Mouse (Mus musculus): Measurements from ENCODE around the gene Spem2. TPM values are rescaled to one million over a fixed set of nuclear protein-coding genes. Genes with fewer than 3 reads are reported as not detected.

Spem2 gene
- polyA plus RNA-seq, 1 experiment = not detected

- WGBS = 5% methylated on average over 50 of the region's 52 CpGs
- no peak for DNase-seq (ENCODE audit: low read depth, low spot score)
Measured at GRCm38 (mm10) chr11:69836703-69837576, 18.7 kb upstream of the Spem2 start.

DNA sequence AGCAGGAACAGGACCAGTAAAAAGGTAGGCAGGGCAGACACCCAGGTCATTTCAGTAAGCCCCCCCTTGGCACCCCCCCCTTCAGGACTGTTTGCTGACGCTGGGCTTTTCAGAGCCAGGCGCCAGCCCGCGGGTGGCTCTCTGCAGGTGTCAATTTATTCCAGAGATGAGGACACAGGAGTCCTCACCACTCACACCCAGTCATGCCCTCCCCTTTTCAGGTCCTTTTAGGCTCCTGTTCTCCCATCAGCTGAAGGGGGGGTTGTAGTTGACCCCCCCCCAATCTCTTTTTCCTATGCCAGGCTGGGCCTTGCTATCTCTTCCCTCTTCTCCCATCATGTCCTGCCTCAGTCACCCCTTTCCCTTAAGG lies 17.7 kb upstream of the Spem2 start:
- no peak for DNase-seq (ENCODE audit: low read depth, low spot score)
- 22% methylated on average over 4 of the region's 4 CpGs for WGBS

- 74% methylated on average over 9 of the region's 9 CpGs for WGBS
- DNase-seq (ENCODE audit: low read depth, low spot score) = no peak
Measured at GRCm38 (mm10) chr11:69835326-69835965, 17.2 kb upstream of the Spem2 start.

- no peak for DNase-seq (ENCODE audit: low read depth, low spot score)
- WGBS = 19% methylated on average over 46 of the region's 48 CpGs
Measured at GRCm38 (mm10) chr11:69834001-69834549, 15.8 kb upstream of the Spem2 start.

DNA sequence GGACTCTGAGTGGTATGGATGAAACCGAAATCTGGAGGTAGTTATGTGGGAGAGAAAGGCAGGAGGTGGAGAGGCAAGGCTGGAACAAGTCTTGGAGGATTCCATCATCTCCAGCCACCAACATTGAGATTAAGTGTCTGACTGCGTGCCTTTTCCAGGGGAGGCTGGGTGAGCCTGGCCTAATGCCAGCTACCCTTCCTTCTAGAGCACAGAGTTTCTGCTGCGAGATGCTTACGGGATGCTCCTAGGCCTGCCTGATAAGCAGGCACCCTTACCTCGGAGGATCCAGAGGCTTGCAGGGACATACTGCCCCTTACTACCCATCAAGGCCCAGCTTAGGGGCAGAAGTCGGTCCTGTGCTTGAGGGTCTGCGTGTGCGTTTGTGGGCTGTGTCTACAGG lies 15.3 kb upstream of the Spem2 start:
- no peak for DNase-seq (ENCODE audit: low read depth, low spot score)
- WGBS = 70% methylated on average over 8 of the region's 8 CpGs

DNA sequence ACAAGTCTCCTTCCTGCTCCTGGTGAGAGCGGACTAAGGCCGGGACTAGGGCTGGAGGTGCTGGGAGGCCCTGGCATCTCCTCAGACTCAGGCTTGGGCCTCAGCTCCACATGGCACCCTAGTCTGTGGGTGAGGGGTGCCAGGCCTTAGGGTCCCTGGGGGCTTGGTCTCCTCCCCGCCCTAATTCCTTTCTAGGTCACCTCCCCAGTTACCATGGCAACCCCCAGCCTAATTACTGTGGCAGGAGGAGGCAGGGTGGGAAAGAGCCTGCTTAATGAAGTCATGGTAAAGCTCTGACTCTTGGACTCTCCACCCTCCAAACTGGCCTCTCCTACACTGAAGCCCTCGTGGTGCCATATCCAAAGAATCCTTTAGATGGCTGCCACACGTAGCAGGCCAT lies 10.6 kb upstream of the Spem2 start:
- no peak for DNase-seq (ENCODE audit: low read depth, low spot score)
- 77% methylated on average over 5 of the region's 5 CpGs for WGBS

DNA sequence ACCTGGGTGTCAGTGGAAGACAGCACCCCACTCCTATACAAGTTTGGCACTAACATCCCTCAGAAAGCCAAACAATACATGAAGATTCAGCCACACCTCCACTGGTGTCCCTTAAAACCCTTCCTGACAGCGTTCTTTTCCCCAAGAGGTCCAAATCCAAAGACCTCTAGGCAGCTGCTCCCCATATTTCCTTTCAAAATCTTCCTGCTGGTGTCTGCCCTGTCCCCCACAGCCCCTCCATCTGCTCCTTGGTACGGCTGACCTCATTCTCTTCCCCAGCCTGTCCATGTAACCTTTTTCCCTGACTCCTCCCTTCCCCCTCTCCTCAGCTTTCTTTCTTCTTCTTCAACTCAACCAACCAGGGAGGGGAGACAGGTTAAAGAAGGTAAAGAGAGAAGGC lies 5.2 kb upstream of the Spem2 start:
- no peak for DNase-seq (ENCODE audit: low read depth, low spot score)
- 63% methylated on average over 2 of the region's 2 CpGs for WGBS

DNA sequence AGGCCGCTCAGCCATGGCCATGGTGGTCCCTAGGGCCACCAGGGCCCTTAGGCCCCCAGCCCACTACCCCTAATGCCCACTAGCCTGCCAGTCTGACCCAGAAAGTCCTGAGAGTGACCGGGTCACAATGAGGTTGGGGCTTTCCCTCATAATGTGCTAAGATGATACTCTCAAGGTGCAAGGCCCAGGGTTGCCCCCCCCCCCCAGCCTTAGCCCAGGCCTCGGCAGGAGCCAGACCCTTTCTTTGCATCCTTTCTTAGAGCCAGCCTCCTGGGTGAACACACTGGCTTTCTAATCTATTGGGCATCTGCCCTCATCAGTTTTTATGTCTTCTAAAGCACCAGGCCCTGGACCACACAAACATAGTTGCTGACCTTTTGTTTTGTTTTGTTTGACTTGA lies 3.8 kb upstream of the Spem2 start, which contains the start of gene Spem1:
Gene Spem1, minus strand, starts transcription at position 101 of the 400 bp plus-strand sequence.
- WGBS = 82% methylated on average over 3 of the region's 3 CpGs
- DNase-seq (ENCODE audit: low read depth, low spot score) = no peak

DNA sequence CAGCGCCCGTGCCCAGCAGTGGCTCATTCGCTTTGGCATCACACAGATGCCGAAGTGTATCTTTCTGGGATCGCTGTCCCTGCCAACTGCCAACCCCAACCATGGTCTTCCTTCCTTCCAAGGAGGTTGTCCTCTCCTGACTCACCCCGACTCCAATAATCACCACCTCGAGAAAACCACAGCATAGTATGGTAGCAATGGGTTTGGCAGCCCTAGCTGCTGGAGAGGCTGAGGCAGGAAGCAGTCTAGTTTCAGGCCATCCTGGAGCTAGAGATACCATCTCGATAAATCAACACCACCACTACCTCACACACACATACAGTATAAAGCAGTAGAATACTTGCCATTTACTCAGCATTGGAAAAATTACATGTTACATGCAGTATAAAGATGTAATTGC lies 606 bp upstream of the Spem2 start:
- DNase-seq (ENCODE audit: low read depth, low spot score) = no peak
- WGBS = 88% methylated on average over 8 of the region's 8 CpGs

GRCm38 (mm10) chr11:69816520-69816919 lies 1.7 kb downstream of the Spem2 start:
- WGBS = 37% methylated on average over 12 of the region's 12 CpGs
- no peak for DNase-seq (ENCODE audit: low read depth, low spot score)

DNA sequence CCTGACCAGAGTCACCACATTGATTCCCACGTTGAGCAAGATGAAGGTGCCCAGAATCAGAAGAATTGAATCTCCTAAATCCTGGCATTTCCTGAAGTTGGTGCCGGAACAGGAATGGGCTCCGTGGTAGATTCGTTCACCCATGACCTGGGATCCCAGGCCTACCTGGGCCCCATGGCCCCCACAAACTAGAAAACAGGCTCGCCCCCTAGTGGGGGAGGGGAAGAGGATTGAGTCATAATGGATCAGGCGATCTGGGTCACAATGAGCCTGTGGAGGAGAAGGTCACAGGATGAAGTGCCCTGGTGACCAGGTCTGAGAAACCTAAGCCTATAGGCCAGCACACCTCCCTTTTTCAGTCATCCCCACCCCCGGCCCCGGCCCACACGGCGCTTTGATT lies 3.1 kb downstream of the Spem2 start, which contains the start of gene Gm39566:
Gene Gm39566, minus strand, starts transcription at position 144 of the 400 bp plus-strand sequence.
- 78% methylated on average over 10 of the region's 10 CpGs for WGBS

GRCm38 (mm10) chr11:69810280-69810679 lies 8.0 kb downstream of the Spem2 start:
- no peak for DNase-seq (ENCODE audit: low read depth, low spot score)

More for the DNA sequence above, 3.1 kb downstream of the Spem2 start, which contains the start of gene Gm39566:
- DNase-seq (ENCODE audit: low read depth, low spot score) = no peak

GRCm38 (mm10) chr11:69807641-69808040 lies 10.6 kb downstream of the Spem2 start:
- DNase-seq (ENCODE audit: low read depth, low spot score) = no peak
- 74% methylated on average over 2 of the region's 2 CpGs for WGBS

DNA sequence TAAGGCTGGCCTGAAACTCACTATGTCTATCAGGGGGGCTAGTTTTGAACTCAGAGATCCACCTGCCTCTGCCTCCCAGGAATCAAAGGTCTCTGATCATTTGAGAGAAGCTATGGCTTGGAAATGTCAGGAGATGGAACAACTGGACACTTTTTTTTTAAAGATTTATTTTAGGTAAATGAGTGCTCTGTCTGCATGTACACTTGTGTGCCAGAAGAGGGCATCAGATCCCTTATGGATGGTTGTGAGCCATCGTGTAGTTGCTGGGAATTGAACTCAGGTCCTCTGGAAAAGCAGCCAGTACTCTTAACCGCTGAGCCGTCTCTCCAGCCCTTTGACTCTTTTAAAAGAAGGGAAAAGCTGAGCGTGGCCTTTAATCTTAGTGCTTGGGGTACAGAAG lies 11.9 kb downstream of the Spem2 start:
- WGBS = 92% methylated on average over 4 of the region's 4 CpGs
- DNase-seq (ENCODE audit: low read depth, low spot score) = no peak

DNA sequence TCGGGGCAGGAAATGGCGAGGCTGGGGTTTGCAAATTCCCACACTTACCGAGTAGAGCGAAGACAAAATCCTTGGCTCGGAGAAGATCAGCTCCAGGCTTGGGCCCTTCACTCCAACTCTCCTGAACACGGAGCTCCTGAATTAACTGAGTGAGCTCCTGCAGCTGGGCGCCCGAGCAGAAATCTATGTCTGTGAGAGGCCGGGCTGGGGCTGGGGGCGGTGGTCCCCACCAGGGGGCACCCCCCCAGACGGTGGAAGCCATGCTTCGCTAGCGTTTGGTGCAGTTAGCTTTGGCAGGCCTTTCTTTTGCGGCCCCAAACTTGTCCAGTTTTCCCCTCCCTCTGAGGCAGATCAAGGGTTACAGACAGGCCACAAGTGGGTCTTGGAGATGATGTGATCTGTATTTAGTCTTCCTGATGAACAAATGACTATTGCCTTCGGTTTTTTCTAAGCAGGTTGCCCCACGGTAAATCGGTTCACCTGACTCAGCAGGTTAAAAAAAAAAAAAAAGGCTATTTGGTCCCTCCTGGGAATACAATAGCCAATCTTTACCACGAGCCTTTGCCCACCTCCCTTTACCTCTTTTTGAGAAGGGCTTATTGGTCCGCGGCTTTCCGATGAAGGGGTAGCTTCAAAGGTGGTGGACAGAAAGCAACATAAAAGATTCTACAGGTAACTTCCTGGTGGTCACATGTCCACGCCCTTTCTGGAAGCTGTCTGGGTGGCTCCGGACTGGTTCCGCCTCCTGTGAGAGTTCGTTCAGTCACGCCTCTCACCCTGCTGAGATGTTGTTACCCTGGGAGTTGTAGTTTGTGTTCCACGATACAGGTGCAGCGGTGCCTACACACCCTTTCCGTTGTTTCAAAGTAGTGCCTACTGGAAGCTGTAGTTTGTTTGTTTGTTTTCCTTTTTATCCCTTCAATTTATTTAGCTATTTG lies 13.0 kb downstream of the Spem2 start, which contains the start of gene Tmem102:
Gene Tmem102, minus strand, starts transcription at position 653 of the 938 bp plus-strand sequence.
- no peak for DNase-seq (ENCODE audit: low read depth, low spot score)
- 20% methylated on average over 29 of the region's 29 CpGs for WGBS

DNA sequence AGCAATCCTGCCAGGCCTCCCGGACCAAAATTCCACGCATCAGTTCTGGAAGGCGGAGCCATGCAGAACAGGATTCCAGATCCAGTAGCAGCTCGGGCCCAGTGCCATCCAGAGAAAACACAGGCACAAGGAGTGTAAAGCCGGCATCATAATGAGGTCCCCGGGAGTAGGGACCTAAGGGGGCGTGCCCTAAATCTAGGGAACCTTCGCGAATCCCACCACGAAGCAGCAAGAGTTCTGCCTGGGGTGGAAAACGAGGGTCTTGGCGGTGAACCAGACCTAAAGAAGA lies 13.7 kb downstream of the Spem2 start:
- 16% methylated on average over 12 of the region's 12 CpGs for WGBS
- DNase-seq (ENCODE audit: low read depth, low spot score) = no peak

GRCm38 (mm10) chr11:69803786-69804651 lies 14.2 kb downstream of the Spem2 start:
- DNase-seq (ENCODE audit: low read depth, low spot score) = no peak
- WGBS = 1% methylated on average over 60 of the region's 60 CpGs

GRCm38 (mm10) chr11:69803328-69803727 lies 14.9 kb downstream of the Spem2 start:
- WGBS = 3% methylated on average over 12 of the region's 12 CpGs

DNA sequence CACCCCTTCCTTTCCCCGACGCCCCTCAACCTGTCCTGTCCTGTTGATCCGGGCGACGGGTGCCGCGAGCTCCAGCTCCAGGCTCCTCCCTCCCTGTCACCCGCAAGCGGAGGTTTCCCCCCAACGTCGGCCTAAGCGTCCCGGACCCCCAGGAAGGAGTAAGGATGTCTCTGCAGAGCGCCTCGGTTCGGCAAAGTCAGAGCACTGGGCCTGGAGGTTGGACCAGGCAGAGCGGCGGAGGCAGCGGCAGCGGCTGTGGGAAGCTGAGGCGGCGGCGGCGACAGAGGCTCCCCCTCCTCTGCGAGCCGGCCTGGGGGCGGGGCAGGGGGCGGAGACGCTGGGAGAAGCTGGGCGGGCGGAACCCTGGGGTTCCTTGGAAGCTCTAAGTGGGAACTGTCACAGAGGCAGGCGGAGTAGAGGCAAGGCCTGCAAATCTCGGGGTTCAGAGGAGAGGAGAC lies 15.6 kb downstream of the Spem2 start:
- 1% methylated on average over 33 of the region's 33 CpGs for whole genome bisulfite sequencing
- DNase-seq (ENCODE audit: low read depth, low spot score) = no peak

More at GRCm38 (mm10) chr11:69803328-69803727, 14.9 kb downstream of the Spem2 start:
- no peak for DNase-seq (ENCODE audit: low read depth, low spot score)

All from large intestine, adult 2 months (tissue).